Mouse (Mus musculus): ENCODE measurements around the gene Olfr655. TPM values are rescaled to one million over a fixed set of nuclear protein-coding genes. Genes with fewer than 3 reads are reported as not detected.

Olfr655 gene
- polyA plus RNA-seq (2017; shearing (Covaris generic)), result under 1 TPM in 1 of 2 experiments, not detected in 1; 0.51 TPM

GRCm38 (mm10) chr7:104601679-104602078 lies at the start of gene Olfr655:
Olfr655 (minus strand) TSS chr7:104601779.

GRCm38 (mm10) chr7:104646841-104647482 lies 45.4 kb upstream of the Olfr655 start, which contains the start of gene Olfr658:
Olfr658 (minus strand) TSS chr7:104647305.

GRCm38 (mm10) chr7:104624494-104624893 lies 22.9 kb upstream of the Olfr655 start, which contains the start of gene Olfr657:
Olfr657 (plus strand) TSS chr7:104624794.

GRCm38 (mm10) chr7:104613655-104614054 lies 12.1 kb upstream of the Olfr655 start, which contains the start of gene Olfr656:
Olfr656 (plus strand) TSS chr7:104613955.

GRCm38 (mm10) chr7:104586725-104587124 lies 14.9 kb downstream of the Olfr655 start, which contains the start of gene Olfr654:
Olfr654 (plus strand) TSS chr7:104587025.

GRCm38 (mm10) chr7:104577014-104577413 lies 24.6 kb downstream of the Olfr655 start, which contains the start of gene Olfr653:
Olfr653 (plus strand) TSS chr7:104577314.

GRCm38 (mm10) chr7:104560601-104561000 lies 41.0 kb downstream of the Olfr655 start, which contains the start of gene Olfr652:
Olfr652 (plus strand) TSS chr7:104560901.

GRCm38 (mm10) chr7:104549833-104550232 lies 51.7 kb downstream of the Olfr655 start, which contains the start of gene Olfr651:
Olfr651 (plus strand) TSS chr7:104550133.

Other genes with a start within 250 kb of the Olfr655 start
- gene Trim12c, start 248.4 kb downstream of the Olfr655 start, polyA plus RNA-seq (2017; shearing (Covaris generic)), result 10 to 100 TPM; 19.3 to 21.5 TPM
- 1 to 10 TPM in 1 of 2 experiments, under 1 TPM in 1; 0.69 to 1.5 TPM for gene Trim30b, start 231.9 kb downstream of the Olfr655 start, polyA plus RNA-seq (2017; shearing (Covaris generic))
- under 1 TPM; 0.60 to 0.82 TPM for gene Trim30c, start 200.9 kb downstream of the Olfr655 start, polyA plus RNA-seq (2017; shearing (Covaris generic))
- 10 to 100 TPM; 52.1 to 52.3 TPM for gene Trim30a, start 136.6 kb downstream of the Olfr655 start, polyA plus RNA-seq (2017; shearing (Covaris generic))
- gene Trim30d, start 93.9 kb downstream of the Olfr655 start, polyA plus RNA-seq (2017; shearing (Covaris generic)), result 10 to 100 TPM; 18.5 to 22.7 TPM
- under 1 TPM in 1 of 2 experiments, not detected in 1; 0.64 TPM for gene Olfr651, start 51.6 kb downstream of the Olfr655 start, polyA plus RNA-seq (2017; shearing (Covaris generic))
- gene Olfr652, start 40.9 kb downstream of the Olfr655 start, polyA plus RNA-seq (2017; shearing (Covaris generic)), result 1 to 10 TPM in 1 of 2 experiments, under 1 TPM in 1; 0.14 to 1.6 TPM
- gene Olfr653, start 24.5 kb downstream of the Olfr655 start, polyA plus RNA-seq (2017; shearing (Covaris generic)), result under 1 TPM in 1 of 2 experiments, not detected in 1; 0.83 TPM
- gene Olfr654, start 14.8 kb downstream of the Olfr655 start, polyA plus RNA-seq (2017; shearing (Covaris generic)), result not detected
- gene Olfr656, start 12.2 kb upstream of the Olfr655 start, polyA plus RNA-seq (2017; shearing (Covaris generic)), result under 1 TPM in 1 of 2 experiments, not detected in 1; 0.09 TPM
- under 1 TPM in 1 of 2 experiments, not detected in 1; 0.59 TPM for gene Olfr657, start 23.0 kb upstream of the Olfr655 start, polyA plus RNA-seq (2017; shearing (Covaris generic))
- under 1 TPM in 1 of 2 experiments, not detected in 1; 0.18 TPM for gene Olfr658, start 45.5 kb upstream of the Olfr655 start, polyA plus RNA-seq (2017; shearing (Covaris generic))
- under 1 TPM; 0.12 to 0.47 TPM for gene Olfr659, start 65.0 kb upstream of the Olfr655 start, polyA plus RNA-seq (2017; shearing (Covaris generic))
- gene Olfr661, start 84.7 kb upstream of the Olfr655 start, polyA plus RNA-seq (2017; shearing (Covaris generic)), result under 1 TPM; 0.07 to 0.59 TPM
- not detected for gene Usp17le, start 175.7 kb upstream of the Olfr655 start, polyA plus RNA-seq (2017; shearing (Covaris generic))
- gene Usp17lb, start 240.8 kb upstream of the Olfr655 start, polyA plus RNA-seq (2017; shearing (Covaris generic)), result not detected

Data from inflammation-experienced regulatory T-cells (primary cell).